In genomic region chr17:72937204-72937603, GRCm38 (mm10) we compare ENCODE assay signal across 17 mouse cellular contexts. TPM values are rescaled to one million over a fixed set of nuclear protein-coding genes. Genes with fewer than 3 reads are reported as not detected.
DNase-seq lines count a peak whose midpoint lies in the region; ATAC-seq lines count a peak whose summit lies in the region.
"Had no signal": no experiment of that assay in that cellular context is flagged by ENCODE, and none has a peak within 500 bp of the region (broad histone marks: within the 10 kb centered on the region; RNA-seq: fewer than 3 reads in every experiment).

No protein-coding gene starts in this region.

- peaks cover 81% of the 10 kb centered on the region for H3K4me1 ChIP-seq in heart, embryonic 10.5 days
- peaks cover 49% of the 10 kb centered on the region for H3K4me1 ChIP-seq in intestine, embryonic 14.5 days (replicated peaks; ENCODE audit: control insufficient read depth, insufficient read depth, low read length)
- peaks cover 40% of the 10 kb centered on the region for H3K4me1 ChIP-seq in intestine, embryonic 15.5 days (replicated peaks)
- H3K4me1 ChIP-seq: forebrain, embryonic 13.5 days had no signal

- no peaks in the 10 kb centered on the region for H3K27me3 ChIP-seq in heart, embryonic 10.5 days (ENCODE audit: insufficient read depth, poor library complexity, severe bottlenecking)
- no peaks in the 10 kb centered on the region for H3K27me3 ChIP-seq in intestine, embryonic 14.5 days (replicated peaks; ENCODE audit: control insufficient read depth, insufficient read depth, low read length)
- H3K27me3 ChIP-seq in intestine, embryonic 15.5 days (replicated peaks), result no peaks in the 10 kb centered on the region
- H3K27me3 ChIP-seq: forebrain, embryonic 13.5 days; midbrain, embryonic 12.5 days had no signal

- ATAC-seq in intestine, embryonic 14.5 days (replicated peaks; ENCODE audit: low FRiP score, low TSS enrichment, low read depth), result 0 out of 2 replicates have a peak, but pooled peaks have one; percentile 4
- ATAC-seq in intestine, embryonic 15.5 days, result no peak
- ATAC-seq: forebrain, embryonic 13.5 days had no signal

- peak overlapping the region; percentile 59 for H3K27ac ChIP-seq in heart, embryonic 10.5 days
- no peak overlapping the region for H3K27ac ChIP-seq in intestine, embryonic 14.5 days (ENCODE audit: low read depth)
- no peak overlapping the region for H3K27ac ChIP-seq in intestine, embryonic 15.5 days
- H3K27ac ChIP-seq: forebrain, embryonic 13.5 days; hindbrain, embryonic 14.5 days; midbrain, embryonic 12.5 days had no signal

- H3K9ac ChIP-seq in intestine, embryonic 14.5 days (ENCODE audit: low read length), result no peak overlapping the region
- no peak overlapping the region for H3K9ac ChIP-seq in intestine, embryonic 15.5 days
- H3K9ac ChIP-seq: forebrain, embryonic 13.5 days; hindbrain, embryonic 14.5 days; midbrain, embryonic 12.5 days had no signal

- 0 out of 2 replicates have a peak overlapping the region, but pooled peaks have one; percentile 7 for H3K4me3 ChIP-seq in heart, embryonic 10.5 days
- no peak overlapping the region for H3K4me3 ChIP-seq in intestine, embryonic 14.5 days (ENCODE audit: low read depth, low read length)
- no peak overlapping the region for H3K4me3 ChIP-seq in intestine, embryonic 15.5 days (replicated peaks)
- H3K4me3 ChIP-seq: forebrain, embryonic 13.5 days; midbrain, embryonic 12.5 days; myocyte had no signal

- no peak for DNase-seq in heart, embryonic 10.5 days (ENCODE audit: low spot score)
- no peak for DNase-seq in heart, postnatal 14 days
- DNase-seq in intestine, embryonic 14.5 days (ENCODE audit: low spot score), result no peak
- DNase-seq in thymus, postnatal 25 days, result peak; percentile 9
- no peak for DNase-seq in thymus, postnatal 0 days (ENCODE audit: low spot score)
- no peak for DNase-seq in left cerebral cortex, adult 18-20 months (ENCODE audit: low spot score in 2 of 2)
- DNase-seq: adrenal gland, postnatal 25 days; cerebellum, adult 18-20 months; cerebellum, postnatal 36 days; kidney, adult 8-10 months; lung, adult 18-20 months; thymus, postnatal 14 days had no signal

- H3K9me3 ChIP-seq in heart, embryonic 10.5 days, result no peaks in the 10 kb centered on the region
- no peaks in the 10 kb centered on the region for H3K9me3 ChIP-seq in intestine, embryonic 14.5 days (ENCODE audit: control insufficient read depth, low read length)
- H3K9me3 ChIP-seq in intestine, embryonic 15.5 days, result no peaks in the 10 kb centered on the region

- WGBS in heart, embryonic 10.5 days, result 44% methylated on average over 9 of the region's 9 CpGs
- WGBS in intestine, embryonic 14.5 days, result 71% methylated on average over 9 of the region's 9 CpGs
- WGBS in intestine, embryonic 15.5 days, result 64% methylated on average over 9 of the region's 9 CpGs

- intact Hi-C loops in heart, postnatal 14 days (cut with DNase I), result loop anchor here (5.0 kb wide), 1 partner anchor 35 kb away; no protein-coding TSS in a partner anchor

- no peak overlapping the region for H3K4me2 ChIP-seq in intestine, embryonic 14.5 days (ENCODE audit: low read length)
- no peak overlapping the region for H3K4me2 ChIP-seq in intestine, embryonic 15.5 days (replicated peaks)
- H3K4me2 ChIP-seq: forebrain, embryonic 13.5 days; hindbrain, embryonic 14.5 days; midbrain, embryonic 12.5 days had no signal

- peaks cover 84% of the 10 kb centered on the region for H3K36me3 ChIP-seq in heart, embryonic 10.5 days
- peaks cover 32% of the 10 kb centered on the region for H3K36me3 ChIP-seq in intestine, embryonic 14.5 days (ENCODE audit: control insufficient read depth, insufficient read depth, low read length)
- H3K36me3 ChIP-seq in intestine, embryonic 15.5 days, result peaks cover 25% of the 10 kb centered on the region

RNA-seq across cellular contexts. Expression of gene Lbh, which starts 19.1 kb away (rescaled TPM):
- polyA plus RNA-seq in heart, embryonic 10.5 days (2016; fragmentation: Nextera tagmentation; extraction: Ambion mirVana), result 10.8 and 15.4 TPM in 2 replicates
- 100 to 1,000 TPM; 318 to 323 TPM for total RNA-seq in heart, postnatal 14 days (2021)
- 6.4 and 6.5 TPM in 2 replicates for polyA plus RNA-seq in intestine, embryonic 14.5 days (2014; fragmentation: Nextera tagmentation; extraction: Ambion mirVana)
- polyA plus RNA-seq in intestine, embryonic 15.5 days (2015; fragmentation: Nextera tagmentation; extraction: Ambion mirVana), result 5.2 and 6.1 TPM in 2 replicates
- 9.5 and 10.4 TPM in 2 replicates for polyA plus RNA-seq in thymus, postnatal 0 days (2015; fragmentation: Nextera tagmentation; extraction: Ambion mirVana)
- 10 to 100 TPM; 37.2 to 38.9 TPM for total RNA-seq in left cerebral cortex, adult 18-20 months (2021)
